Mouse (Mus musculus) T-helper 2 cell (primary cell): ENCODE data around the gene Rsad1.

Source experiments
- in situ Hi-C: fragments of 300-600 bp; cut with MboI, MseI; formaldehyde crosslinking; loops from one replicate; pipeline ENCODE4 v1.15.1; 2025; ENCODE audit warnings: high pct_unique_total_duplicates

Rsad1 gene

GRCm38 (mm10) chr11:94548888-94549690 lies at the start of gene Rsad1:
Gene Rsad1, minus strand, starts transcription at chr11:94549255.
- in situ Hi-C loops: no loop called here

- in situ Hi-C loops: no loop called here
Measured at GRCm38 (mm10) chr11:94598437-94599120, 49.5 kb upstream of the Rsad1 start.

GRCm38 (mm10) chr11:94597319-94597718 lies 48.3 kb upstream of the Rsad1 start:
- in situ Hi-C loops: no loop called here

GRCm38 (mm10) chr11:94596311-94596852 lies 47.3 kb upstream of the Rsad1 start:
- in situ Hi-C loops: no loop called here

- in situ Hi-C loops: no loop called here
Measured at GRCm38 (mm10) chr11:94587511-94587910, 38.5 kb upstream of the Rsad1 start.

- in situ Hi-C loops: no loop called here
Measured at GRCm38 (mm10) chr11:94585091-94585490, 36.0 kb upstream of the Rsad1 start.

GRCm38 (mm10) chr11:94580111-94580740 lies 31.2 kb upstream of the Rsad1 start:
- in situ Hi-C loops: no loop called here

GRCm38 (mm10) chr11:94576361-94576760 lies 27.3 kb upstream of the Rsad1 start:
- in situ Hi-C loops: no loop called here

- in situ Hi-C loops: no loop called here
Measured at GRCm38 (mm10) chr11:94575036-94575435, 26.0 kb upstream of the Rsad1 start.

- in situ Hi-C loops: no loop called here
Measured at GRCm38 (mm10) chr11:94574560-94574959, 25.5 kb upstream of the Rsad1 start.

GRCm38 (mm10) chr11:94571850-94572249 lies 22.8 kb upstream of the Rsad1 start:
- in situ Hi-C loops: no loop called here

- in situ Hi-C loops: no loop called here
Measured at GRCm38 (mm10) chr11:94570612-94571011, 21.6 kb upstream of the Rsad1 start.

GRCm38 (mm10) chr11:94567326-94567725 lies 18.3 kb upstream of the Rsad1 start:
- in situ Hi-C loops: no loop called here

- in situ Hi-C loops: no loop called here
Measured at GRCm38 (mm10) chr11:94566534-94566933, 17.5 kb upstream of the Rsad1 start.

GRCm38 (mm10) chr11:94565151-94565479 lies 16.1 kb upstream of the Rsad1 start:
- in situ Hi-C loops: no loop called here

GRCm38 (mm10) chr11:94564437-94565150 lies 15.5 kb upstream of the Rsad1 start, which contains the start of gene Chad:
Gene Chad, plus strand, starts transcription at chr11:94565047.
- in situ Hi-C loops: no loop called here

GRCm38 (mm10) chr11:94563821-94564220 lies 14.8 kb upstream of the Rsad1 start:
- in situ Hi-C loops: no loop called here

- in situ Hi-C loops: no loop called here
Measured at GRCm38 (mm10) chr11:94563383-94563782, 14.3 kb upstream of the Rsad1 start.

GRCm38 (mm10) chr11:94558226-94558625 lies 9.2 kb upstream of the Rsad1 start:
- in situ Hi-C loops: no loop called here

GRCm38 (mm10) chr11:94550442-94550744 lies 1.3 kb upstream of the Rsad1 start:
- in situ Hi-C loops: no loop called here

- in situ Hi-C loops: no loop called here
Measured at GRCm38 (mm10) chr11:94549691-94550441, 811 bp upstream of the Rsad1 start.
